Comparison of ENCODE assay signal across 8 mouse cellular contexts in genomic region chr2:25365091-25365761, GRCm38 (mm10). TPM values are rescaled to one million over a fixed set of nuclear protein-coding genes. Genes with fewer than 3 reads are reported as not detected.
A peak's percentile ranks its signal among the peaks of the same experiment; 100 is the strongest.
DNase-seq lines count a peak whose midpoint lies in the region; ATAC-seq and TF ChIP-seq lines count a peak whose summit lies in the region.

Gene Uap1l1 (minus strand): TSS chr2:25365682.

- peak; percentile 82 for DNase-seq in MN1 (ENCODE audit: low spot score)
- DNase-seq in cerebellum, adult 9-11 months, result peak; percentile 65
- DNase-seq in gastrocnemius, adult 2 months, result peak; percentile 90
- peak; percentile 49 to 56 for DNase-seq in left cerebral cortex, adult 18-20 months (ENCODE audit: low spot score in 2 of 2)
- DNase-seq in retina, postnatal 1 day, result peak; percentile 79
- DNase-seq in thymus, postnatal 4 days, result peak; percentile 69

- peak within 1 kb of the TSS; percentile 99 for H3K4me2 ChIP-seq in hindbrain, embryonic 15.5 days

- ATAC-seq in hindbrain, embryonic 15.5 days (ENCODE audit: low FRiP score, low read depth), result peak; percentile 83

- peaks cover 12% of the 10 kb centered on the region for H3K4me1 ChIP-seq in hindbrain, embryonic 15.5 days (replicated peaks)

- WGBS in hindbrain, embryonic 15.5 days, result under 1% methylated on average over 54 of the region's 54 CpGs
- WGBS in macrophage (ENCODE audit: missing documents), result under 1% methylated on average over 45 of the region's 54 CpGs

- H3K4me3 ChIP-seq in gastrocnemius, adult 2 months, result peak within 1 kb of the TSS; percentile 90
- peak within 1 kb of the TSS; percentile 59 for H3K4me3 ChIP-seq in hindbrain, embryonic 15.5 days
- H3K4me3 ChIP-seq in macrophage (ENCODE audit: inconsistent target), result peak within 1 kb of the TSS; percentile 94

- peaks cover 33% of the 10 kb centered on the region for H3K27me3 ChIP-seq in hindbrain, embryonic 15.5 days

- no peak for TF ChIP-seq CTCF in gastrocnemius, adult 2 months (IDR thresholded peaks at IDR 0.05)

- H3K9ac ChIP-seq in hindbrain, embryonic 15.5 days, result peak within 1 kb of the TSS; percentile 64

- no peaks in the 10 kb centered on the region for H3K9me3 ChIP-seq in hindbrain, embryonic 15.5 days

- intact Hi-C loops in gastrocnemius, adult 2 months (cut with DNase I), result no loop called here

- H3K79me2 ChIP-seq in macrophage (ENCODE audit: inconsistent target), result peaks cover 39% of the 10 kb centered on the region

- no peaks in the 10 kb centered on the region for H3K36me3 ChIP-seq in hindbrain, embryonic 15.5 days
- peaks cover 43% of the 10 kb centered on the region for H3K36me3 ChIP-seq in macrophage (ENCODE audit: inconsistent target)

- H3K27ac ChIP-seq in gastrocnemius, adult 2 months, result peak within 1 kb of the TSS; percentile 67
- H3K27ac ChIP-seq in hindbrain, embryonic 15.5 days (replicated peaks), result no peak within 1 kb of the TSS
- H3K27ac ChIP-seq in macrophage, result peak within 1 kb of the TSS; percentile 81

RNA-seq across cellular contexts. Expression of gene Uap1l1, which starts in this region (rescaled TPM):
- total RNA-seq in gastrocnemius, adult 2 months (2021), result 1 to 10 TPM; 4.3 to 5.4 TPM
- 5.1 and 6.4 TPM in 2 replicates for polyA plus RNA-seq in hindbrain, embryonic 15.5 days (2015; fragmentation: Nextera tagmentation; extraction: Ambion mirVana)
- 10 to 100 TPM; 17.3 to 21.6 TPM for total RNA-seq in left cerebral cortex, adult 18-20 months (2021)
- 100 to 1,000 TPM in 17 of 26 experiments, 10 to 100 TPM in 9; 48.0 to 345 (median 127) TPM for total RNA-seq in macrophage (2018; cell fraction: chromatin; rRNA removed)
- 100 to 1,000 TPM; 115 to 202 (median 152) TPM for total RNA-seq in macrophage (2018; cell fraction: cytosol; rRNA removed)
- total RNA-seq in macrophage (2018; cell fraction: nucleus; rRNA removed), result 100 to 1,000 TPM in 23 of 26 experiments, 10 to 100 TPM in 3; 84.1 to 302 (median 139) TPM
- polyA plus RNA-seq in macrophage (2018), result 55.8 to 128 TPM (median 119 TPM) in 3 replicates
